Mouse (Mus musculus): Measurements from ENCODE around the gene Pdgfc.

DNA sequence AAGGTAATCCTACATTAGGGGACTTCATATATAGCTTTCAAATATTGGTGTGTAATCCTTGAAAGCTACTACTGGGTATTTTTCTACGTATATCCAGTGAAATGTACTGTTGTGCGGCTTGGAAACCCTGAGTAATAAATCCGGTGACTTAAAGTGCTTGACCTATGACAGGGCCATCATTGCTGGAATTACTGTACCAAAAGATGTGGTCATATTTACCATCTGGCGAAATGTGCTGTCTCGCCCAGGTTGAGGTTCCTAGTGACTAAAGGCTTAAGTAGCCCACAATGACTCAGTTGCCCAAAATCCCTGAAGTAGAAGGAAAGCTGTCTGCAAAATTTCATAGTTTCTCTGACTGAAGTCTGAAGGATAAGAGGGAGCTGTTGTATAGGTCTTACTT, 127.9 kb downstream of the Pdgfc start:
- TF ChIP-seq POLR2A (IDR thresholded peaks at IDR 0.05; ENCODE audit: borderline replicate concordance, extremely low read depth, insufficient read depth, insufficient read length, poor library complexity, severe bottlenecking) (no peak), CTCF (IDR thresholded peaks at IDR 0.05; ENCODE audit: borderline replicate concordance, extremely low read depth, insufficient read depth, insufficient read length) (no peak)

Measured in brain, embryonic 14.5 days (tissue).